Mouse (Mus musculus) heart, embryonic 11.5 days (tissue): ENCODE data around the gene Fgf10. TPM values are rescaled to one million over a fixed set of nuclear protein-coding genes. Genes with fewer than 3 reads are reported as not detected.

ENCODE experiments used
- ATAC-seq: fragments of 200-750 bp; cut with Nextera tagmentation; replicated peaks from 2 replicates; pipeline ENCODE4 v1.8.0; 2017; ENCODE audit warnings: moderate library complexity; ENCODE audit not compliant: insufficient number of reproducible peaks, low FRiP score, low TSS enrichment
- H3K27ac ChIP-seq: fragments of 300-500 bp; sonication (generic); 2 replicates; pipeline ENCODE4 v1.5.1; 2014; ENCODE audit warnings: mild to moderate bottlenecking, low read depth, low read length
- H3K27me3 ChIP-seq: fragments of 300-500 bp; sonication (generic); 2 replicates; pipeline ENCODE4 v1.6.1; 2014; ENCODE audit warnings: mild to moderate bottlenecking, low read length, mixed read lengths; ENCODE audit not compliant: control insufficient read depth, insufficient read depth
- H3K36me3 ChIP-seq: fragments of 300-500 bp; sonication (generic); 2 replicates; pipeline ENCODE4 v1.6.1; 2014; ENCODE audit warnings: mild to moderate bottlenecking, low read length, moderate library complexity, mixed read lengths; ENCODE audit not compliant: control insufficient read depth, insufficient read depth
- H3K4me1 ChIP-seq: fragments of 300-500 bp; sonication (generic); 2 replicates; pipeline ENCODE4 v1.6.1; 2014; ENCODE audit warnings: low read length; ENCODE audit not compliant: control insufficient read depth, insufficient read depth
- H3K4me2 ChIP-seq: fragments of 300-500 bp; sonication (generic); 2 replicates; pipeline ENCODE4 v1.6.1; 2014; ENCODE audit warnings: mild to moderate bottlenecking, moderate library complexity
- H3K4me3 ChIP-seq: fragments of 300-500 bp; sonication (generic); 2 replicates; pipeline ENCODE4 v1.5.1; 2014; ENCODE audit warnings: low read depth, low read length
- H3K9ac ChIP-seq: fragments of 300-500 bp; sonication (generic); 2 replicates; pipeline ENCODE4 v1.6.1; 2014; ENCODE audit warnings: mild to moderate bottlenecking, low read depth, low read length, moderate library complexity
- H3K9me3 ChIP-seq: fragments of 300-500 bp; sonication (generic); replicated peaks from 2 replicates; pipeline ENCODE4 v1.6.1; 2016; ENCODE audit warnings: low read length; ENCODE audit not compliant: control insufficient read depth
- WGBS: fragments of 180-500 bp; shearing (Covaris S2); extraction: QIAGEN DNeasy Blood & Tissue Kit; methylation state at CpG from one replicate; pipeline ENCODE4 v1.1.7; 2014; ENCODE audit not compliant: insufficient replicate concordance; 5-methylcytosine and 5-hydroxymethylcytosine counted together
- polyA plus RNA-seq: library from polyadenylated mRNA; unstranded; fragments of >200 nt; fragmentation: Nextera tagmentation; extraction: Ambion mirVana; gene quantifications from 2 replicates; pipeline ENCODE4 v1.2.1, GENCODE M21; 2014

The Fgf10 gene
- polyA plus RNA-seq: 1.1 TPM in 2 replicates

DNA sequence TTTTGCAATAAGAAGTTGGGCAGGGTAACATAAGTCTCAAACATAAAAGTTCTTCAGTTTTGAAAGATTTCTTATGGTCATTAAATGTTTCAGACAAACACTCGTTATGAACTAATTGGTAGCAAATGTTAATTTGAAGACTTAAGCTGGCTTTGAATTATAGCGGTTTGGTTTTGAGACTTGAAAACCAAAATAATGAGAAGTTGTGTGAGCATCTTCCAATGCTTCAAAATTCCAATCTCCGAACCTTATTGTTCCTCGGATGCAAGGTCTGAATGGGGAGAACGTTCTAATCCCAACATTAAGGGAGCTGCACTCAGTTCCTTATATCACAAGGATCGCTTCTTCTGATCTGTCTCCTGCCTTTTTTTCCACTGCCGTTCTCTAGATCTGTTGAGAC lies at the start of gene Fgf10:
Gene Fgf10 (plus strand): TSS at position 301 of the 400 bp plus-strand sequence.
- 72% methylated on average over 7 of the region's 7 CpGs for WGBS
- no peak within 1 kb of the TSS for H3K27ac ChIP-seq
- no peaks in the 10 kb centered on the region for H3K4me1 ChIP-seq
- no peaks in the 10 kb centered on the region for H3K27me3 ChIP-seq
- H3K9ac ChIP-seq: no peak within 1 kb of the TSS
- H3K36me3 ChIP-seq: no peaks in the 10 kb centered on the region
- H3K9me3 ChIP-seq: no peaks in the 10 kb centered on the region
- ATAC-seq: no peak
- no peak within 1 kb of the TSS for H3K4me3 ChIP-seq
- no peak within 1 kb of the TSS for H3K4me2 ChIP-seq

DNA sequence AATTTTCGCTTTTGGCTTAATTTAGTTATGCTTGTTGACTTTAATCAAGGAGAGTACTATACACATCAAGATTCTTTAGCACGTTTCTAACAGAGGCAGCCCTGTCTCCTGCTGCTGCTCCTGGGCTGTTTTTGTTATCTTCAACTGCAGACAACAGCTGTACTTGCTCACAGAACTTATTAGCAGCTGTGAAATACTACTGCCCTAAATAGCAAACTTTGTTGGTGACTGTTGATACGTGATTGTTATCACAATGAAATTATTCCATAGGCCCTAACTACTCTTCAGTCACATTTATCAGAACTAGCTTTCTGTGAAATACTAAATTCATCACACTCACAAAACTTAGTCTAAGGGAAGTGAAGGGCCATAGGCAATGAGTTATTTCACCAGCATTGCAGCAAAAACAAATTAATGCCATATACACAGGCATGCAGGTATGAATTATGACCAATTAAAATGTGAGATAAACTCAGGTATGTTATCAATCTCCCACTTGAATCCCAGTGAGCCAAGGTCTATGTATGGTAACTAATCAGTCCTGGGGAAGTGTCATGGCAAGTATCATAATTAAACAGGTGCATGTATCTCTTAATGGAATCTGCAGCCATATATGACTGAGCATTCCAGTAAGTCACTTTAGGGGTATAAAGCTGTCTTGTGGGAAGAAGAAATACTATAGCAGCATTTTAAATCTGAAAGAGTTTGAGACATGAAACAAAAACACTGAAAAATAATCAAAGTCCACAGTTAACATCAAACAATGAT lies 39.7 kb upstream of the Fgf10 start:
- Histone ChIP-seq H3K9ac (no peak overlapping the region), H3K4me1 (no peaks in the 10 kb centered on the region), H3K27me3 (no peaks in the 10 kb centered on the region), H3K4me2 (no peak overlapping the region), H3K4me3 (no peak overlapping the region), H3K27ac (no peak overlapping the region), H3K9me3 (no peaks in the 10 kb centered on the region), H3K36me3 (no peaks in the 10 kb centered on the region)
- no peak for ATAC-seq
- 23% methylated on average over 3 of the region's 3 CpGs for WGBS

DNA sequence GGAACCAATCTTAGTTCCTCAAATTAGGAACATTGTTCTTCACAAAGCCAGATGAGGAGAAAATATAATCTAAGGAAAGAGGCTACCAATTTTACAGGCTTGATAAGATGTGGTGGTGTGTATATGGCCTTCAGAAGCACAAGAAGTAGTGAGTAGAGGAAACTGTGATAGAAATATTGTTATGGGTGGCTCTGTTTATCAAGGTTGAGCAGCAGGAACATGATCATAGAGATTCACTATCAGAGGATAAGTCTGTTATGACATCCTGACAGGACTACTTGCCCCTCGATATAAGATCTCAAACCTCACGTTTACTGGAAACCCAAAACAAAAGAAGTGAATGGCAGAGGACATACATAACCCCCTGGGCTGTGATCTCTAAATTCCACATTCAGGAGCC lies 38.1 kb upstream of the Fgf10 start:
- Histone ChIP-seq H3K4me3 (no peak overlapping the region), H3K4me1 (no peaks in the 10 kb centered on the region), H3K9ac (no peak overlapping the region), H3K27me3 (no peaks in the 10 kb centered on the region), H3K4me2 (no peak overlapping the region), H3K9me3 (no peaks in the 10 kb centered on the region), H3K27ac (no peak overlapping the region), H3K36me3 (no peaks in the 10 kb centered on the region)
- ATAC-seq: no peak
- WGBS: 66% methylated on average over 2 of the region's 2 CpGs

DNA sequence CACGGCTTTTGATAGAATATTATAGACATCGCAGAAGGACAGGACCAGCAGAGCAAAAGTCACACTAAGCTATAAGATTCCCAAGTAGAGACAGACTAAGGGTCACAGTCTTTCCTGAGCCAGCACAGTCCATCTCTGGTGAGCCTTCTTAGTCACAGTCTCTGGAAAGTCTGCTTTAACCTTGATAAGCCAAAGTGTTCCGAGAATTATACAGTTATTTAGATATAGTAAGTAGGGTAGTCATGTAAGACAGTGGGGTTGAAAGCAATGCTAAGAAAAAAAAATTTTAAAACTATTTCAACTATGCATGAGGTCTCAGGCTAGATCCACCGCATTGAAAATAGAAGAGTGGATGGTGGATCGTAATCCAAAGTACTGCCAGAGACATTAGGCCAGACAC lies 33.5 kb upstream of the Fgf10 start:
- 72% methylated on average over 5 of the region's 5 CpGs for WGBS
- H3K27ac ChIP-seq: no peak overlapping the region
- H3K4me3 ChIP-seq: no peak overlapping the region
- ATAC-seq: no peak
- H3K27me3 ChIP-seq: no peaks in the 10 kb centered on the region
- no peaks in the 10 kb centered on the region for H3K4me1 ChIP-seq
- H3K9me3 ChIP-seq: no peaks in the 10 kb centered on the region
- no peak overlapping the region for H3K9ac ChIP-seq
- no peaks in the 10 kb centered on the region for H3K36me3 ChIP-seq
- H3K4me2 ChIP-seq: no peak overlapping the region

DNA sequence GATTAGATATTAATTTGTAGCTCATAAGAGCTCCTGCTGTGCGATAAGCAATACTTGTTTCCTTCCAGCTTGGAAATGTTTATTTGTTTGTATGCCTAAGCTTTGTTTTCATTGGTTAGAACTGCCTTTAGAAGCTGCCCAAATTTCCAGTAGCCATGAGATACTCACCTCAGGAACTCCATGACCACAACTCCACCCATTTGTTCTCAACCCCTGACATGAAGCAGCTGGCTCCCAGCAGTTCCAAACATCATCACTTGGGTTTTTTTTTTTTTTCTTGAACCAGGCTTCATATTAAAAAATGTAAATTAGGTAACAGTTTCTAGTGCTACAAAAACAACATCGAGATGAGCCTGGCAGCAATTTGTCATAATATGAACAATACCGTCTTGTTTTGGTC lies 27.0 kb upstream of the Fgf10 start:
- WGBS: 89% methylated on average over 3 of the region's 3 CpGs

DNA sequence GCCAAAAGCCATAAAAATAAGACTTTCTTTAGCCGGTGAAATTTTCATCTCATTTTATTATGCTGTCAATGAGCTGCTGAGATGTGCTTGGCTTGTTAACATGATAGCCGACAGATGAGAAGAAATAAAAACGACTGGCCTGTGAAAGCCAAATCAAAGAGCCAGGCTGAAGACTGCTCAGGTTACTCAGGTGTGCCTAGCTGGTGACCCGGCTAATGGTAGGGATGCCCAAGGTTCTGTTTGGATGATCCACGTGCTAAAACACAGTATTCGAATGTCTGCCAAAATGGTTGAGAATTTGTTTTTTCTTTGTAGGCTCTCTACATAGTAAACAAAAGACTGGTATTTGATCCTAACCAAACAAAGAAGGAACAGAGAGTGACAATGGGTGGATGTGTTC lies 26.5 kb upstream of the Fgf10 start:
- H3K27me3 ChIP-seq: no peaks in the 10 kb centered on the region

More for the DNA sequence above, 27.0 kb upstream of the Fgf10 start:
- no peaks in the 10 kb centered on the region for H3K4me1 ChIP-seq
- no peak overlapping the region for H3K4me3 ChIP-seq
- H3K9me3 ChIP-seq: no peaks in the 10 kb centered on the region
- H3K4me2 ChIP-seq: no peak overlapping the region
- H3K9ac ChIP-seq: no peak overlapping the region
- H3K27ac ChIP-seq: no peak overlapping the region
- no peak for ATAC-seq
- H3K36me3 ChIP-seq: no peaks in the 10 kb centered on the region
- no peaks in the 10 kb centered on the region for H3K27me3 ChIP-seq

DNA sequence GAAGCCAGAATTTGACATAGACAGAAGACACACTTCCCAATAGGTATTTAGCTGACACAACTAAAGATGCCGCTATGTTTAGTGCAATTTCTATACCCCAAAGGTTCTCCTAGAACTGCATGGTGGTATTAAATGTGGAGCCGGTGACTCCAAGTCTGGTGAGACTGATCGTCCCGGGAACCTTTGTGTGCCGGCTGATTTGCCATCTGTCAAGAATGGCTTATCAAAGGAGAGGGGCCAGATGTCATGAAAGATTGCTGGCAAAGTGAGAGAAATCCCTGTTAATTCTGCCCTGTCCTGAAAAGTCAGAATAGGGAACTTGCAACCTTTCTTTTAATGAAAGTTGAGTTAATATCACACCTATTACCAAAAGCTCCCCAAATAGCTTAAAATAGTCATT lies 12.6 kb upstream of the Fgf10 start:
- no peaks in the 10 kb centered on the region for H3K27me3 ChIP-seq
- no peaks in the 10 kb centered on the region for H3K36me3 ChIP-seq
- 44% methylated on average over 5 of the region's 5 CpGs for WGBS
- no peak overlapping the region for H3K4me2 ChIP-seq
- H3K9ac ChIP-seq: no peak overlapping the region
- H3K9me3 ChIP-seq: no peaks in the 10 kb centered on the region
- no peak overlapping the region for H3K27ac ChIP-seq
- H3K4me3 ChIP-seq: no peak overlapping the region
- no peaks in the 10 kb centered on the region for H3K4me1 ChIP-seq
- ATAC-seq: no peak

More for the DNA sequence above, 26.5 kb upstream of the Fgf10 start:
- ATAC-seq: no peak
- no peaks in the 10 kb centered on the region for H3K36me3 ChIP-seq
- no peak overlapping the region for H3K9ac ChIP-seq
- H3K4me3 ChIP-seq: no peak overlapping the region
- no peak overlapping the region for H3K4me2 ChIP-seq
- no peak overlapping the region for H3K27ac ChIP-seq
- H3K9me3 ChIP-seq: no peaks in the 10 kb centered on the region
- no peaks in the 10 kb centered on the region for H3K4me1 ChIP-seq
- 69% methylated on average over 6 of the region's 6 CpGs for whole genome bisulfite sequencing

DNA sequence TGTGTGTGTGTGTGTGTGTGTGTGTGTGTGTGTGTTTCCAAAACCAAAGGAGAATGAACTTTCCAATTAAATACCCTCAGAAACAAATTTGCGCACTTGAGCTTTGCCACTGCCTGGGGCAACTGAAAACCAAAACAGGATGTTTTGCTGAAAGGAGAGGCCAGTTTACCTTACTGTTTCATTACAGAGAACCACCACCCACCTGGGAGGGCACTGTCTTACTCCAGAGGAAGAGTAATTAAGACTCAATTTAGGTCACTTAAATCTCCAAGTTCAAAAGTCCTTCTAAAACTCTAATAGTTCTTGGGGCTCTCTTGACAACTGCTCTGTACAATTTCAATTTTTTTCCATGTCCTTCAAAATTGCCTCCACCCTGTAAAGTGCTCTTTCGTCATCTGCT lies 11.6 kb upstream of the Fgf10 start:
- no peaks in the 10 kb centered on the region for H3K27me3 ChIP-seq
- WGBS: 79% methylated on average over 2 of the region's 2 CpGs
- no peaks in the 10 kb centered on the region for H3K4me1 ChIP-seq
- no peaks in the 10 kb centered on the region for H3K9me3 ChIP-seq
- no peak overlapping the region for H3K27ac ChIP-seq
- no peak overlapping the region for H3K9ac ChIP-seq
- ATAC-seq: no peak
- H3K36me3 ChIP-seq: no peaks in the 10 kb centered on the region
- H3K4me3 ChIP-seq: no peak overlapping the region
- H3K4me2 ChIP-seq: no peak overlapping the region
